Mouse (Mus musculus) layer of hippocampus, postnatal 25 days (tissue): ENCODE results near the gene 4931422A03Rik. TPM values are rescaled to one million over a fixed set of nuclear protein-coding genes. Genes with fewer than 3 reads are reported as not detected.
"Not testable (repeated sequence)": the region's sequence is repeated elsewhere in the genome, so short reads cannot be mapped to it uniquely, and the experiment has no call there.

Experiments
- DNase-seq, 2 experiments: peaks; one replicate each; pipeline ENCODE4 v3.0.0; 2022; ENCODE audit warnings: mixed read lengths in 2 of 2, low spot score in 1 of 2; ENCODE audit errors: extremely low spot score in 1 of 2
- total RNA-seq, 2 experiments: library from RNA; stranded (reverse); gene quantifications; 2 replicates each; pipeline ENCODE4 v1.2.3; 2021

Gene 4931422A03Rik
- total RNA-seq: not detected

DNA sequence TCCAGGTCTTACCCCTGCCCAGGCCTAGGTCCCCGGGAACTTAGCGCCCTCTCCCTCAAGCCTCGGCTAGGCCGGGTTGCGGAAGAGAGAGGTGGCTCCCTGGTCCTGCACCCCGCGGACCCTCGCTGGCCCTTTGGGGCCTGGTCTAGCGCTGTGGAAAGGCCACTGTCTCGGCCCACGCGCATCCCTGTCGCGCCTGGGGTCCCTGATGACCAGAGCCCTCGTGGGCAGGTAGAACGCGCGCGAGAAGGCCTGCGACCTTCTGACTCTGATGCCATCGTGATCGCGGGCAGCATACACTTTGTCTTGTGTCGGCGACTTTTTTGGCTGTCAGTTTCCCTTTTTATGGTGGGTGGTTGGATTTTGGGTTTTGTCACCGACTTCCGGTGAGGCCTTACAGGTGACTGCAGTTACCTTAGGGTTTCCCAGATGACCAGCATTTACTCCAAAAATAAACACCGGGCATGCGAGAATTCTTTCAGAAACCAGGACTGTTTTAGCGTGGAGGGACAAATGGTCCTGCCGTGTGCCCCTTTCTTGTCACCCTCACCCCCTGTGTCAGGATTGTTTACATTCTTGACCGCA lies at the start of gene 4931422A03Rik:
Gene 4931422A03Rik (minus strand): TSS at position 223 of the 585 bp plus-strand sequence.
- DNase-seq: no peak

DNA sequence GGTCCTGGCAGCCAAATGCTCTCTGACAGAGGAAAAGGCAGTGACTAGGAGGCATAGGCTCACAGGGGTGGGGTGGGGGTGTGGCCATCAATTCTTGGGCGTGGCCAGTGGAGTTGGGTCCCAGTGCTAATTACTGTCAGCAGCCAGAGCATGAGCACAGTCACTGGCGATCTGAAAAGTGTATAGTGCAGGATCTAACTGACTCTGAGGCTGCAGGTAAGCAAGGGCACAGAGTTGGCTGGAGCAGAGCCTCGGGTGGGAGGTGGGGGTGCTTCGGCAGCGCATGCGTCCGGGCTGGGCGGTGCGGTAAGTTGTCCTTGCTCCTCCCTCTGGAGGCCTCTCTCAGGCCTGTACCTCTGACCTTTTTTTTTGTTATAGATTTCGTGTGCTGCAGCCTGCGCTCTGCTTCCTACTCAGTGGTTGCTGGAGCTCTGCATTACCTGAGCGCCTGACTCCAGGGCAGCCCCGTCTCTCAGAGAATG lies 41.6 kb upstream of the 4931422A03Rik start, which contains the start of gene Cd59b:
Gene Cd59b (plus strand): TSS at position 146 of the 482 bp plus-strand sequence.
- no peak for DNase-seq

DNA sequence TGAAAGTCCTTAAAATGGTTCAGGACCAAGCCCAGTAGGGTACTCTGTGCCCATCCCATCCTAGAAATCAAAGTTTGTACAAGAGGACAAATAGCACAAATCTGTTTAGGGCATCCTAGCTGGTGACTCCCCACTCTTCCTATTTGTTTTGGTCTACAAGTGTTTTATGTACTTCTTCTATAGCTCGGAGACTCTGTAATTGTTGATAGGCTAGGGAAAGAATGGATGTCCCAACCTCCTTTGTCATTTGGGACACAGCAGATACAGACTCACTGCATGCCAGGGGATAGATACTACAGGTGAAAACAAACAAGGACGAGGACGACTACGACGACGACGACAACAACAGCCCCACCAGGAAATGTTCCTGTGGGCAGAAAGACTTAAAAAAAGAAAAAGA lies 40.3 kb upstream of the 4931422A03Rik start, which contains the start of gene Gm10799:
Gene Gm10799 (minus strand): TSS at position 101 of the 400 bp plus-strand sequence.
- DNase-seq: not testable (repeated sequence)

DNA sequence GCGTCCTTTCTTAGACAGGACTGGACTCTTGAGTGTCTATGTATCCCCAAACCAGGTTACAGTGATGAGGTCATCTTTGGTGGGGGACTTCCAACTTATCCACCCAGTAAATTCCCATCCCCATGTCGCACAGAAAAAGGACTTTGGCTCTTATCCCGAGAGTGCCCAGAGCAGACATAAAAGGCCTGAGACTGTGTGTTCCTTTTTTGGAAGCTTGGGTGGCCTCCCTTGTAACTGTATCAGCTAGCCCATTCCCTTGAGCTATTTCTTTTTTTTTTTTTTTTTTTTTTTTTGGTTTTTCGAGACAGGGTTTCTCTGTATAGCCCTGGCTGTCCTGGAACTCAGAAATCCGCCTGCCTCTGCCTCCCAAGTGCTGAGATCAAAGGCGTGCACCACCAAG lies 37.4 kb upstream of the 4931422A03Rik start, which contains the start of gene Gm10912:
Gene Gm10912 (plus strand): TSS at position 301 of the 400 bp plus-strand sequence.
- not testable (repeated sequence) for DNase-seq

DNA sequence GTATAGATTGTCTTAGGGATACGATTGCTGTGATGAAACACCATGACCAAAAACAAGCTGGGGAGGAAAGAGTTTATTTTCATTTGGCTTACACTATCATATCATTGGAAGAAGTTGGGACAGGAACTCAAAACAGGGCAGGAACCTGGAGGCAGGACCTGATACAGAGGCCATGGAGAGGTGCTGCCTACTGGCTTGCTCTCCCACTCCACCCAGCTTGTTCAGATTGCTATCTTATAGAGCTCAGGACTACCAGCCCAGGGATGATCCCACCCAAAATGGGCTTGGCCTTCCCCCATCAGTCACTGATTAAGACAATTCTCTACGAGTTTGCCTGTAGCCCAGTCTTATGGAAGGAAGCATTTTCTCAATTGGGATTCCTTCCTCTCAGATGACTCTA lies 36.0 kb upstream of the 4931422A03Rik start:
- no peak for DNase-seq

DNA sequence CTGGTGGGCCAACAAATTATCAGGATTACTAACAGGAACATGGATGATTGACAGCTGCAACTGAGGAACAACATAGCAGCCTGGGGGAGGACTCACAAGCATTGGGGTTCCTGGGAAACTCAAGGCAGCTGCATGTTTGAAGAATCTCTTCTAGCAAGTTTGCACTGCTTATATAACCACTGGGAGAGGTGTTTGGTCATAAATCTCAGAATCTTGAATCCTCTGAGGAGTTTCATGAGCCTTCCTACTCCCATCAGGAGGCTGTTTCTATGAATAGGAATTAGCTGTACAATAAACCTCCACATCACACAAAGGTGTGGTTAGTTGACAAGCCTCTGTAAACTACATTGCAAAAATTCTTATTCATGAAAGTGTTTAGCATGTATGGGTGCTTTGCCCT lies 34.5 kb upstream of the 4931422A03Rik start:
- DNase-seq: no peak

DNA sequence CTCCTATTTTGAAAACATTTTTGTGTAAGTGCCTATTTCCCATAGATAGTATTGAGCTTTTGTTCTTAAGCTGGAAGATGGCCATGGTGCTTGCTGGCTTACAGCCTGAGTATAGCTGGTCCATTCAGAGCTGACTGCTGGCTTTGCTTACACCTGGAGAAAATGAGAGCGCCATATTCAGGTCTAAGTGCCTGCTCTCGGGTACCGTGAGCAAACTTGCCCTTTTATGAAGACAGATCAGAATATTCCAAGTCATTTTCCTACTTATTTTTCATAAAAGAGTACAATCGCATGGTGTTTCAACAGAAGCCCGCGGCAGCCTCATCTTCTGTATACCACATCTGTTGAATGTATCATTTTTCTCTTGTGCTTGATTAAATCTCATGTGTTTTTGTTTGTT lies 32.8 kb upstream of the 4931422A03Rik start:
- no peak for DNase-seq

DNA sequence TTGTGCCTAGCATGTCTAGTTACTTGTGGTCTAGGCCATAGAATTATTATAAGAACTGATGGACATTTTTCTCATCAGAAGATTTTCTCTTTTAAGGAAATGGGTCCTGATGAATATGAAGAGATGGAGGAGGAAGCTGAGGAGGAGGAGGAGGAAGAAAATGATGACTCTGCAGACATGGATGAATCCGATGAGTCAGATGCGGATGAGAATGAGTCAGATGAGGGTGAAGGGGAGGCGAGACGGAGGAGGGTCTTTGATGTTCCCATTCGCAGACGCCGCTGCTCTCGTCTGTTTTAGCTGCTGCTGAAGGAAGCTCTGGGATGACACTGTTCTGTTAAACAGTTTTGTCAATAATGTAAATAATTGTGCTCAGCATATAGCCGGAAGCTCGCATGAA lies 31.6 kb upstream of the 4931422A03Rik start:
- no peak for DNase-seq

DNA sequence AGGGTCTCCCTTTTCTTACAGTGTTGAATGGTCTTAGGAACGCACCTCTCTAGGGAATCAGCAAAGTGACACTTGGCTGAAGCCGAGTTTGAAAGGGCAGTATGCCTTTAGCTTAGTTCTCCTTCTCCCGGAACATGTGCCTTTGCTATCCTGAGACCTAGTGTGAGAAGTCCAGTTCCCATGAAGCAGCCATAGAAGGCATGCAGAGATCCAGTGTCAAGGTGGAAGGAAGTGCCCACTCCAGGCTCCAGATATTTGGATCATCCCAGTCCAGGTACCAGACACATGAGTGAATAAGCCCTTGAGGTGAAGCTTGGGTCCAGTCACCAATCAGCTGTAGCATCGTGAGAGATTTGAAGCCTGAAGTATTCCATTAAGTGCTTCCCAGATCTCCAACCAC lies 30.8 kb upstream of the 4931422A03Rik start:
- DNase-seq: no peak

DNA sequence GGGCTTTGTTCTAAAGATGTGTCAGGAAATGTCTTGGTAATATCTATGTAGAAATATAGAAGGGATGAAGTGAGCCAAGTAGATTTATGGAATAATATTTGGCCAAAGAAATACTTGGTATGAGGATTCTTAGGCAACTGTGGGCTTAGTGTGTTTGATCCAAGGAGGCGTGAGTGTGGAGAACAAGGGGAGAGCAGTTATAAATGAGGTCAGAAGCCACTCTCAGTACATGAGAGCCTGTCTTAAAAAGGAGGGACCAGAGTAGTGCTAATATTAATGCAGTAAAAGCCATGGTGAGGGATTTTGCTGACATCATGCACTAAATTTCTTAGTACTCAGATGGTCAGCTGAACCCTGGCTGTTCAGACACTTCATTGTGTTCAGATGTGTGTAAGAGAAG lies 30.2 kb upstream of the 4931422A03Rik start:
- DNase-seq: no peak

DNA sequence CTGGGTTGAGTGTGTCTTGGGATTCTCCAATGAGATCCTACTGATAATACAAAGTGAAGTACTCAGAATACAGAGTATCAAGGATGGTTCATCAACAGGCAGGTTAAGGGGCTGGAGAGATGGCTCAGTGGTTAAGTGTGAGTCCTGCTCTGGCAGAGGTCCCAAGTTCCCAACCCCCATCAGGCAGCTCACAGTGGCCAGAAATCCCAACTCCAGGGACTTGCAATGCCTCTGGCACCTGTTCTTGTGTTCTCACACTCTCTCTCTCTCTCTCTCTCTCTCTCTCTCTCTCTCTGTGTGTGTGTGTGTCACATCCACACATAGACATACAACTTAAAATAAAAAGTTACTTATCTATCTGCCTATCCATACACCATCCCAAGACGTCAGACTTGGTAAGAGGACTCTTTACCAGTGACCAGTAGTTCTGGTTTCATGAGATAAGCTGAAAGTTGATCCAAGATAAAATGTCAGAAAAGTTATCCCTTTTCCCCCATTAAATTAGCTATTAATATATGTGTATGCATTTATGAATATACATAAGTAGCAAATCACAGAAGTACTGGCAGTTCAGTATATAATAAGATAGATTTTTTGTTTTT lies 16.4 kb upstream of the 4931422A03Rik start:
- no peak for DNase-seq

DNA sequence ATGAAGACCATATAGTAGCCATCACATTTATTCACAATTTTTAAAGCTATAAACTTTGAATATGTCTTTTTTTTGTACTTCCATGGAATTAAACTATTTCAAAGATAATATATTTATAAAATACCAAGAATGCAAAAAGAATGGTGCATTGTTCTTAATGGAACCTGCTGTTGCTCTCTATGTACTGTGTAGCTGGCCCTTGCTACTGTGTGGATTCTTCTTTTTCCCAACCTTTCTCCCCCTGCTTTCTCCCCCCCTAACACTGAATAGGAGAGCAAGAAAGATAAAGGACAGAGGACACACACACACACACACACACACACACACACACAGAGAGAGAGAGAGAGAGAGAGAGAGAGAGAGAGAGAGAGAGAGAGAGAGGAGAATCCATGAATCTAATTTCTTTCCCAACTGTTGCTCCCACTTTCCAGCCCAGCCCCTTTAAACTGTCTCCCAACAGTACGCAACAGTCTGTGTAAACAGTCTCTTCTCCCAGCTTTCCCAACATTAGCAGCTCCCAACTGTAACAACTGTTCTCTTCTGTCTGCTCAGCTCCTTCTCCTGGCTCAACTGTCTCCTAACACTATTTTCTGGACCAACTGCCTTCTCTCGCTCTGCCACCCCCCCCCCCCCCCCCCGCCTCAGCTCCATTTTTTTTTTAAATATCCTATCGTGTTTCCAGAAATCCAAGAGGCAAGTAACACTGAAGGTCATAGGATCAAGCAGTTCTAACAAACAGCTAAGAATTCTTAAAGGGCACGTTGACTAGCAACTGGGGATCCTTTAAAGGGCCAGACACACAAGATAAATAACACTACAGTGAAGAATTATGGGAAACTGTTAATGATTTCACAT lies 15.7 kb upstream of the 4931422A03Rik start:
- DNase-seq: no peak

DNA sequence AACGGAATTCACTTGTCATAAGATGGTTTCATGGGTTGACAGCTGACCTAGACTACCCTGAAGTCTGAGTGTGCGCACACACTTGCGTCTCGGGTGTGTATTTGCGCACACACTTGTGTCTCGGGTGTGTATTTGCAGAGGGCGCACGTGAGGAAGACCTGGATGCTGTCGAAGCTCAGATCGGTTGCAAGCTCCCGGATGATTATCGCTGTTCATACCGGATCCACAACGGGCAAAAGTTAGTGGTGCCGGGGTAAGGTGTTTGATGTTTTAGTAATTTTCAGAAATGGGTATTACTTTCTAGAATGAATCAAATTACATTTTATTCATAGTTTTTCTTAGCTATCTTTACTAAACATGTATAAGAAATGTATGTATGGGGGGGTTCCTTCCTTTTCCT lies 14.6 kb upstream of the 4931422A03Rik start:
- no peak for DNase-seq

DNA sequence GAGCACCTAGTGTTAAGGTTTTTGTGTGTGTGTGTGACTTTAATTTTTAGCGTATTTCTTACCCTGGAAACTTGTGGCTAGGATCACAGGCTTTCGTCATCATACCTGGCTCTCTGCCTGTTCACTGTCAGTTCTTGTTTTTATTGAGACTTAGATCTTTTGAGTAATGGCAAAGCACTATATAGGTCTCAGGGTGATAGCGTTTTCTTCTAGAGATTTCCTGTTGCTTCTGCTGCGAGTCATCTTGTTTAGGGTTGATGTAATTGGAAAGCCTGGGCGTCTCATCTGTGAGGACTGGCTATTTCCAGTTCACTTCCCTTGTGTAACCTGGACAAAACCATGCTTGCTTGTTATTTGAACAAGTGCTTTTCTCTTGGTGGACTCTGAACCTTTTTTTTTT lies 13.5 kb upstream of the 4931422A03Rik start:
- no peak for DNase-seq

DNA sequence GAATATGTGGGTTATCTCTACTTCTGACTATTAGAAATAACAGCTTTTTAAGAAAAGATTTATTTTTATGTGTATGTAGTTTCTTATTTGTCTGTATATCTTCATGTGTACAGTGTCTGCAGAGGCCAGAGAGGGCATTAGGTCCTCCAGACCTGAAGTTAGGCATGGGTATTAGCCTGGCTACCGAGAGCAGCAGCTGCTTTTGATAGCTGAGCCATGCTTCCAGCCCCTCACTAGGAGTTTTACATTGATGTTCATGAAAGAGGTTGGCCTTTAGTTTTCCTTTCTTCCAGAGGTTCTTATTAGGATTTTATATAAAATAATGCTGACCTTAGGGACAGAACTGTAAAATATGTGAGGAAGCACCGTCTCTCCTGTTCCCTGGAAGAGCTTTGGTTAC lies 10.1 kb upstream of the 4931422A03Rik start:
- no peak for DNase-seq

DNA sequence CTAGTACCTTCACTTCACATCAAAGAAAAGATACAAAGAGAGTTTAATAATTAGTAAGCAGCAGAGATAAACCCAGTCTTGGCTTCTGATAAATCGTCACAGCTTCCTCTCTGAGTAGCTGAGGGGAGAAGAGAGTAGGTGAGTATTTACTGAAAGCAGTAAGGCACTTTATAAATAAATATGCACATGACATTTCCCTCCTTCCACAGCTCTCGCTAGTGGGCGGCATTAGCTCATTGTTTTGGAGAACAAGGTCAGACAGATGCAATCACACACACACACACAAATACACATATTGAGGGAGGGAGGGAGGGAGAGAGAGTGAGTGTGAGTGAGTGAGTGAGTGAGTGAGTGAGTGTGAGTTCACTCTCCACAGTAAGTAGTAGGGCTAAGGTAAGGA lies 8.2 kb upstream of the 4931422A03Rik start:
- no peak for DNase-seq

DNA sequence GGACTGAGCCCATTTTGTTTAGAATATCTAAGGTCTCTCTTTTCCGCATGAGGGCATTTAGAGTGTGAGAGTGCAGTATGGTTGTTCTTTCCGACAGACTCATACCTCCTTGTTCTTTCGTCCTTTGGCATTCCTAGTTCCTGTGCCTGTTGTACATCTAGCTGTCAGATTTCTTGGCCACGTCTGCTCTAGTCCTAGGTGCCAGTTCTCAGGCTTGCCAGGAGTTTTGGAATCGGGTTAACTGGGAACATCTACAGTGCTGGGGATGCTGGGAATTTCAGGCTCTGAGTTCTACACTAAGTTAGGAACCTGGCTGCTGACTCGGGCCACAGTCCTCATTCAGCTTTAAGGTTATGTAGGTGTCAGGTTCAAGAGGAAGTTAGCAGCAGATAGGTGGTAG lies 7.4 kb upstream of the 4931422A03Rik start:
- DNase-seq: no peak

DNA sequence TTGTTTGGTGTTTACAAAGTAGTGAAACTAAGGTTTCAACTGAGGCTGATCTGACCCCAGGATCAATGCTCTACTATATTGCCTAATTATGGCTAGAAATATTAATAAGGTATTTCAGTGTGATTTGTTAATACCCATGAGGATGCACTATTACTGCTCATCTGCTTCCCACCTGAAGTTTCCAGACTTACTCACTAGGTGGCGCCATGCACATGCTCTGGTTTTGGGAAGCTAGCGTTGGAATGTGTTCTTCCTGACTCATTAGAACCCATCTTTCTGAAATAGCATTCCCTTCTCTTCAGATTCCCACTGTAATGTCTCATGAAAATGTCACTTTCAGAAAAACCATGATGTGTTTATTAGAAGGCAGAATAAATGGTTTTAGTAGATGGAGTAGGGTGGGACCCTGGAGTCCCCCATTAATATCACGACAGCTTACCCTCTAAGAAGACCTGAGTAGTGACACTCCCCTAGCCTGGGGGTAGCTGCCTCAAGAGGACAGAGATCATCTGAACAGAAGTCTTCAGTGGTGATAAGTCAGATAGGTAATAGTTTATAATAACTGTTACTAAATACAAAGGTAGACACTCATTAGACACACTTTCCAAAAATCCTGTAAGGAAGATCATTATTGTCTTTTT lies 6.8 kb upstream of the 4931422A03Rik start:
- peak; percentile 23 to 65 for DNase-seq

DNA sequence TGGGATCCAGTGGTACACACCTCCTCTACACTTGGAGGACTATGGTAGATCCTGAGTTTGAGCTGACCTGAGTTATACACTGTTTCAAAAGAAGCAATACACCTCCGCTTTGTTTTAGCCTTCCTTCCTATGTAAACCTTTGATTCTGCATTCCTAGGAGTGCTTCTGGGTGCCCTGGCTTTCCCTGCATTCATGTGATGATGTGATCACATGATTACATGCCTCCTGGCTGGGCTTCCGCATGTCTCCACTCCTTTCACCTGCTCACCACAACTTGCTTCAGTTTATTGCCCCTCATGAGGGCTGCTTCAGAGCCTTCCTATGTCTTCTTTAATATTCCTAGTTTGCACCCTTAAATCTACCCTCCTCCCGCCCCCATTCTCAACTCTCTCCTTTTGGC lies 3.9 kb upstream of the 4931422A03Rik start:
- DNase-seq: no peak

DNA sequence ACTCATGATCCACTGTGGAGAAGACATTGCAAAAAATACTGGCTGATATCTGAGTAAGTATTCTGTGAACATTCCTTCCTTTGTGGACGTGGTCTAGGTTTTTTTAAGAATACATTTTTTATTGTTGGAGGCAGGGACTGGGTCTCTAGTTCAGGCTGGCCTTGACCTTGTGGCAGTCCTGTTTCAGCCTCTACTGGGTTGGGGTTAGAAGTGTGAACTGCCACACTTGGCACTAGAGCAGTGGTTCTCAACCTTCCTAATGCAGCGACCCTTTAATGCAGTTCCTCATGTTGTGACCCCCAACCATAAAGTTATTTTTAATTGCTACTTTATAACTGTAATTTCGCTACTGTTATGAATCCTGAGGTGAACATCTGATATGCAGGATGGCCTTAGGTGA lies 2.2 kb upstream of the 4931422A03Rik start:
- no peak for DNase-seq

DNA sequence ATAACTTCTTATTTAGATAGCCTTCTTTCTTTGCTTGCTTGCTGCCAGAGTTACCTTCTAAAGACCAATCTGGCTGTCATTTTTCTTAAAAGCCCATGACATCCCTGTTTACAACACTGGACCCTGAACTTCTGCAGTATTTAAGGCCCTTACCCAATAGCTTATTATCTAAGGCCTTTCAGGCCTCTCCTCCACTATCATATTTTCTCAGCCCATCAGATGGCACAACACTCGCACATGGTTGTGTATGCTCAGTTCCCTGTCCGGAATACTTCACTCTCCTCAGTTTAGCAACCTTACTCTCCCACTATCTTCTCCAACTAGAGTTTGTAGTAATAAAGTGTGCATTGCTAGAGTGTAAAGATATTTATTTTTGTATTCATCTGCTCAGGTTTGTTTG lies 913 bp upstream of the 4931422A03Rik start:
- no peak for DNase-seq
